Mouse (Mus musculus): ENCODE data around the gene Zmym4. TPM values are rescaled to one million over a fixed set of nuclear protein-coding genes. Genes with fewer than 3 reads are reported as not detected.

Zmym4 gene
- polyA plus RNA-seq, 1 experiment, result 5.5 TPM

DNA sequence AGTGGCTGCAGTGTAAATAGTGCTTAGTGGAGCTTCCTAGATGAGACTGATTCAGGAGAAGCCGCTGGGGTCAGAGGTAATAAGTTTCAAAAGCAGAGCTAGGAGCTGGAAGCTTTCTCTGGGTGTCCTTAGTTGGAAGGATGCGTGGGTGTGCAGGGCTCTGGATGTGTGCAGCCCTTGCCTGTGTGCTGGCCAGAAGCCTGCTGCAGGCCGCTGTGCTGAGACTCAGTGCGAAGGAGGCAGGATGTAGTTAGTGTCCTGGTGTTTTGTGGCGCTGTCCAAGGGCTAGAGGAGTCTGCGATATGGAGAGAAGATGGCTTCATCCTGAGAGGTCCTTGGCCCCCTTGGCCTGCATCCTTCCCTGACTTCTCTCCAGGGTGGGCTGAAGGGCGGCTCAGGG is 129.1 kb downstream of the Zmym4 start:
- Histone ChIP-seq H3K4me3 (replicated peaks; ENCODE audit: extremely low read depth, low read depth, low read length) (no peak overlapping the region), H3K4me1 (ENCODE audit: control insufficient read depth, insufficient read depth, low read length) (no peaks in the 10 kb centered on the region)
- no peak for DNase-seq
- TF ChIP-seq POLR2A (IDR thresholded peaks at IDR 0.05; ENCODE audit: borderline replicate concordance, extremely low read depth, low read depth, low read length), result no peak
- no peak for TF ChIP-seq CTCF (IDR thresholded peaks at IDR 0.05; ENCODE audit: insufficient read depth, low read length)
- WGBS, result 61% methylated on average over 7 of the region's 7 CpGs

DNA sequence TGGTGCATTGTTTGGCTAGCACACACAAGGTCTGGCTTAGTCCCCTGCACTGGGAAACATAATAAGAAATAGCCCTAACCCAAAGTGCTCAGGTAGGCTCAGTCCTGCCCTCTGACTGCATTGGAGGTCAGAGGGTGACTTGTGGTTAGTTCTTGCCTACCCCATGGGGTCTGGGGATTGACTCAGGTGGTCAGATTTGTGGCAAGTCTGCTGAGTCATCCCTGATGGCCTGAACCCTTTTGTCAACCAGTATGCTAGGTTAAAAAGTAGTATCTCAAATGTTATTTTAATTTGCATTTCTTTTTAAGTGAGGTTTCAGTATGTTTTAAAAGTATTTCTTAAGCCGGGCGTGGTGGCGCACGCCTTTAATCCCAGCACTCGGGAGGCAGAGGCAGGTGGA is 136.8 kb downstream of the Zmym4 start:
- 98% methylated on average over 5 of the region's 5 CpGs for WGBS
- Histone ChIP-seq H3K4me1 (ENCODE audit: control insufficient read depth, insufficient read depth, low read length) (no peaks in the 10 kb centered on the region), H3K4me3 (replicated peaks; ENCODE audit: extremely low read depth, low read depth, low read length) (no peak overlapping the region)
- no peak for DNase-seq
- TF ChIP-seq POLR2A (IDR thresholded peaks at IDR 0.05; ENCODE audit: borderline replicate concordance, extremely low read depth, low read depth, low read length) (no peak), CTCF (IDR thresholded peaks at IDR 0.05; ENCODE audit: insufficient read depth, low read length) (no peak)

DNA sequence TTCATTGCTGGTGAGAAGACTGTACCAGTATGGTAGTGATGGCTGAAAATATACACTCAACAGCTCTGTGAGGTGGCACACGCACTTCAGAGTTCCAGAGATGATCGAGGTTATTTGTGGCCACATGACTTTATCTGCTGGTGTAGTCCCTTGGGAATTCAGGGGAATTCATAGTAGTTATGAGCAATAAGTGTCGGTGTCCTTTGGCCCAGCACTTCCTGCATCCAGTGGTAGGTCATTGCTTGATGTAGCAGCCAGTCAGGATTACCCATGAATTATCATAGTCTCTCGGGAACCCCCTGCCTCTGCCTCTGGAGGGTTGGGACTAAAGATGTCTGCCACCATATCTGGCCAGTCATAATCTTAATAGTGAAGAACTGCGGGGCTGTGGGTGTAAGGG is 144.0 kb downstream of the Zmym4 start:
- no peaks in the 10 kb centered on the region for H3K4me1 ChIP-seq (ENCODE audit: control insufficient read depth, insufficient read depth, low read length)
- no peak for DNase-seq
- 86% methylated on average over 5 of the region's 5 CpGs for WGBS
- H3K4me3 ChIP-seq (replicated peaks; ENCODE audit: extremely low read depth, low read depth, low read length), result no peak overlapping the region
- TF ChIP-seq CTCF (IDR thresholded peaks at IDR 0.05; ENCODE audit: insufficient read depth, low read length) (no peak), POLR2A (IDR thresholded peaks at IDR 0.05; ENCODE audit: borderline replicate concordance, extremely low read depth, low read depth, low read length) (no peak)

DNA sequence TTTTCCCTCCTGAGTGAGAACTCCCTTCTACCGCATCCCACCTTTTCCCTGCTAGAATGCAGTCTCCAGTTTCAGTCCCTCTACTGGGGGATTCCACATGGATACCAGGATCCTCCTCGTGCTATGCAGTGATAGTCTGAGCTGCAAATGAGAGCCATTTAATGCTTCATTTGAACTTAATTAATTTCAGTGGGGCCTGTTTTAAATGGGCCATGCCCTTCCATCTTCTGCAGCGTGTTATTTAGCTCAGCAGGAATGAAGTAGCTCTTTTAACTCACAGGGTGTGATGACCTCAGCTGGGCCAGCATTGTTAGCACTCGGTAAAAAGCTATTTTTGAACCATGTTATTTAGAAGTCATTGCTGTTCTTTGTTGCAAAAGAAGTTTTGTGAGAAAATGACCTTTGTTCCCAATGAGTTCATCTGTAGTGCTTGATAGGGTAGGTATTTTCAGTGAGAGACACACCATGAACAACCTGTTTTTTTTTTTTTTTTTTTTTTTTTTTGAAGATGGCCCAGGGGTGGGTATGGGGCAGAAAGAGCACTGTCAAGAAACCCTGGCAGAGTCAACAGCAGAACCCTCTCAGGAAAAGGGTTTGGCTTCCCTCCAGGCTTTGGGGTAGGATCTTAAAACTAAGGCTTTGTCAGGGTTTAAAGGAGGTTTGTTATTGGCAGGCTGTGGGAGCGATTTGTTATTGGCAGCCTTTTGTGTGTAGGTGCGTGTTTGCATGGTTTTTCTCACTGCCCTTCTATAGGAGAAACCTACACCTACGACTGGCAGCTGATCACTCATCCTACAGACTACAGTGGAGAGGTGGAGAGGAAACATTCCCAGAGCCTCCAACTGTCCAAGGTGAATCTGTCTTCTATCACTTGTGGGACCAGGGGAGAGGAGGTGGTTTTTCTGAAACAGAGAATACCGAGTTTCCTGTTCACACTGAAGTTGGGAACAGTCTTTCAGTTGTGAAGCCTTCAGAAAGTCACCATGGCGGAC is 144.7 kb downstream of the Zmym4 start:
- Histone ChIP-seq H3K4me3 (replicated peaks; ENCODE audit: extremely low read depth, low read depth, low read length) (no peak overlapping the region), H3K4me1 (ENCODE audit: control insufficient read depth, insufficient read depth, low read length) (no peaks in the 10 kb centered on the region)
- 80% methylated on average over 9 of the region's 9 CpGs for WGBS
- no peak for TF ChIP-seq POLR2A (IDR thresholded peaks at IDR 0.05; ENCODE audit: borderline replicate concordance, extremely low read depth, low read depth, low read length)
- no peak for TF ChIP-seq CTCF (IDR thresholded peaks at IDR 0.05; ENCODE audit: insufficient read depth, low read length)
- no peak for DNase-seq

DNA sequence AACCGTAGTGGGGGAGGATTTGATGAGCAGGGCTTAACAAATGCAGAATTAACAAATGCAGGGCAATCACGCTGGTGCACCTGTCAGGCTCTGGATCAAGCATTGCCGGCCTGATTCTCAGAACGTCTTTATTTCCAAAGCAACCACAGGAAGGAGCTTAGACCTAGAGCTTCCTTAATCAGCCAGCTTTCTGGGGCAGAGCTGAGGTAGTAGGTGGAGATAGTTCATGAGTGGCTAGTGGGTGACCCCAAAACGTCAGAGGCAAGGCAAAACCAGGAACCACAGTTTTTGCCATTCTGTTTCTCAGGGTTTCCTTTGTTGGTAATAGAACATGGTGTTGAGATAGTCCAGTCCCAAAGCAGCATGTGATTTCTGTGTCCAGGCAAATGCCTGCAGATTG is 153.1 kb downstream of the Zmym4 start:
- TF ChIP-seq POLR2A (IDR thresholded peaks at IDR 0.05; ENCODE audit: borderline replicate concordance, extremely low read depth, low read depth, low read length) (no peak), CTCF (IDR thresholded peaks at IDR 0.05; ENCODE audit: insufficient read depth, low read length) (no peak)

DNA sequence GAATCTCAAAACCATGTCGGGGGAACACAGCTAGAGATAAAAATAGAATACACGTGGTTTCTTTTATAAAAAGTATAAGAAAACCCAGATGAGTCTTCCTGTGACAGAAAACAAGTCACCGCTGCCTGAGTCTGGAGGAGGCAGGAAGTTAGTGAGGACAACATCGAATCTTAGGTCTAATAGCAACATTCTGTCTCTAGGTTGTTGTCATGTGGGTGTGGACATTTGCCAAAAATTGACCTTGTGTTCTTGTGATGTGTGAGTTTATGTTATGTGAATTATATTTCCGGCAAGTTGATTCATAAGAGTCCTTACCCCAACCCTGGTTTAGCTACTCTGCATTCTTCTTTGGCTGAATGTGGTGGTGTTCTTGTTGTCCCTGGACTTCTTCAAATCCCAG is 154.7 kb downstream of the Zmym4 start:
- WGBS, result 42% methylated on average over 5 of the region's 5 CpGs
- H3K4me1 ChIP-seq (ENCODE audit: control insufficient read depth, insufficient read depth, low read length), result no peaks in the 10 kb centered on the region
- TF ChIP-seq CTCF (IDR thresholded peaks at IDR 0.05; ENCODE audit: insufficient read depth, low read length) (no peak), POLR2A (IDR thresholded peaks at IDR 0.05; ENCODE audit: borderline replicate concordance, extremely low read depth, low read depth, low read length) (no peak)
- no peak overlapping the region for H3K4me3 ChIP-seq (replicated peaks; ENCODE audit: extremely low read depth, low read depth, low read length)
- DNase-seq, result no peak

More for the DNA sequence above, 153.1 kb downstream of the Zmym4 start:
- Histone ChIP-seq H3K4me1 (ENCODE audit: control insufficient read depth, insufficient read depth, low read length) (no peaks in the 10 kb centered on the region), H3K4me3 (replicated peaks; ENCODE audit: extremely low read depth, low read depth, low read length) (no peak overlapping the region)
- WGBS, result 62% methylated on average over 5 of the region's 5 CpGs
- DNase-seq, result no peak

Other genes starting within 250 kb of the Zmym4 start
- 0.28 TPM in 1 of 2 replicates, not detected in the other for gene Tfap2e, start 231.9 kb downstream of the Zmym4 start, polyA plus RNA-seq (2012; rRNA removed)
- 31.5 and 31.9 TPM in 2 replicates for gene Ncdn, start 214.7 kb downstream of the Zmym4 start, polyA plus RNA-seq (2012; rRNA removed)
- 28.8 and 39.4 TPM in 2 replicates for gene AU040320, start 214.6 kb downstream of the Zmym4 start, polyA plus RNA-seq (2012; rRNA removed)
- gene Sfpq, start 53.2 kb upstream of the Zmym4 start, polyA plus RNA-seq (2012; rRNA removed), result 44.1 and 52.1 TPM in 2 replicates
- 1.2 and 1.3 TPM in 2 replicates for gene Zmym1, start 93.0 kb upstream of the Zmym4 start, polyA plus RNA-seq (2012; rRNA removed)
- 3.6 and 6.1 TPM in 2 replicates for gene Zmym6, start 109.2 kb upstream of the Zmym4 start, polyA plus RNA-seq (2012; rRNA removed)
- gene Tmem35b, start 155.6 kb upstream of the Zmym4 start, polyA plus RNA-seq (2012; rRNA removed), result 12.4 and 16.9 TPM in 2 replicates
- gene Dlgap3, start 201.1 kb upstream of the Zmym4 start, polyA plus RNA-seq (2012; rRNA removed), result 0.25 and 0.54 TPM in 2 replicates